Mouse (Mus musculus) kidney, postnatal 25 days (tissue): ENCODE results near the gene Lpcat2b.

Experiments
- DNase-seq, 2 experiments: peaks; one replicate each; pipeline ENCODE4 v3.0.0; 2021; ENCODE audit warnings: mixed read lengths in 2 of 2

The Lpcat2b gene

GRCm38 (mm10) chr5:107448784-107449183, 17.4 kb downstream of the Lpcat2b start:
- DNase-seq, result no peak

GRCm38 (mm10) chr5:107449620-107450019, 18.3 kb downstream of the Lpcat2b start:
- DNase-seq, result no peak

- no peak for DNase-seq
These were observed 18.9 kb downstream of the Lpcat2b start for GRCm38 (mm10) chr5:107450299-107450698.

GRCm38 (mm10) chr5:107462147-107463076, 31.1 kb downstream of the Lpcat2b start:
- no peak for DNase-seq

- DNase-seq, result no peak
These were observed 35.2 kb downstream of the Lpcat2b start for GRCm38 (mm10) chr5:107466501-107466900.

- no peak for DNase-seq
These were observed 35.7 kb downstream of the Lpcat2b start for GRCm38 (mm10) chr5:107467098-107467497.

GRCm38 (mm10) chr5:107470600-107471329, 39.4 kb downstream of the Lpcat2b start:
- DNase-seq, result no peak

GRCm38 (mm10) chr5:107480194-107480593, 48.8 kb downstream of the Lpcat2b start:
- no peak for DNase-seq
